Mouse (Mus musculus) neural tube, embryonic 11.5 days (tissue): ENCODE results near the gene Dclk2. TPM values are rescaled to one million over a fixed set of nuclear protein-coding genes. Genes with fewer than 3 reads are reported as not detected.

Experiments
- ATAC-seq: fragments of 200-750 bp; cut with Nextera tagmentation; 2 replicates; pipeline ENCODE4 v1.8.0; 2017; ENCODE audit warnings: moderate number of reproducible peaks, mild to moderate bottlenecking, moderate TSS enrichment, moderate library complexity; ENCODE audit not compliant: insufficient read depth, low FRiP score, low TSS enrichment
- DNase-seq: peaks from one replicate; pipeline ENCODE4 v3.0.0-alpha.2; 2015; ENCODE audit warnings: low spot score
- H3K27ac ChIP-seq: fragments of 300-500 bp; sonication (generic); 2 replicates; pipeline ENCODE4 v1.5.1; 2014; ENCODE audit warnings: low read depth, mild to moderate bottlenecking, low read length
- H3K27me3 ChIP-seq: fragments of 300-500 bp; sonication (generic); 2 replicates; pipeline ENCODE4 v1.6.1; 2014; ENCODE audit warnings: mild to moderate bottlenecking, low read length, mixed read lengths; ENCODE audit not compliant: control insufficient read depth, insufficient read depth
- H3K36me3 ChIP-seq: fragments of 300-500 bp; sonication (generic); 2 replicates; pipeline ENCODE4 v1.6.1; 2014; ENCODE audit warnings: mild to moderate bottlenecking, low read length, moderate library complexity, mixed read lengths; ENCODE audit not compliant: control insufficient read depth, insufficient read depth
- H3K4me1 ChIP-seq: fragments of 300-500 bp; sonication (generic); 2 replicates; pipeline ENCODE4 v1.6.1; 2014; ENCODE audit warnings: low read length, mixed read lengths; ENCODE audit not compliant: control insufficient read depth, insufficient read depth
- H3K4me2 ChIP-seq: fragments of 300-500 bp; sonication (generic); 2 replicates; pipeline ENCODE4 v1.6.1; 2014; ENCODE audit warnings: low read depth, mild to moderate bottlenecking, moderate library complexity
- H3K4me3 ChIP-seq: fragments of 300-500 bp; sonication (generic); 2 replicates; pipeline ENCODE4 v1.5.1; 2014; ENCODE audit warnings: low read depth, low read length
- H3K9ac ChIP-seq: fragments of 300-500 bp; sonication (generic); 2 replicates; pipeline ENCODE4 v1.6.1; 2014; ENCODE audit warnings: mild to moderate bottlenecking, low read length
- H3K9me3 ChIP-seq: fragments of 300-500 bp; sonication (generic); 2 replicates; pipeline ENCODE4 v1.6.1; 2016; ENCODE audit warnings: low read length; ENCODE audit not compliant: control insufficient read depth
- WGBS: fragments of 180-500 bp; shearing (Covaris S2); extraction: QIAGEN DNeasy Blood & Tissue Kit; methylation state at CpG from one replicate; pipeline ENCODE4 v1.1.7; 2014; 5-methylcytosine and 5-hydroxymethylcytosine counted together
- polyA plus RNA-seq: library from polyadenylated mRNA; unstranded; fragments of >200 nt; fragmentation: Nextera tagmentation; extraction: Ambion mirVana; gene quantifications from 2 replicates; pipeline ENCODE4 v1.2.1, GENCODE M21; 2014

Dclk2 gene
- polyA plus RNA-seq, 1 experiment from 2014 or later, result 28.9 TPM

DNA sequence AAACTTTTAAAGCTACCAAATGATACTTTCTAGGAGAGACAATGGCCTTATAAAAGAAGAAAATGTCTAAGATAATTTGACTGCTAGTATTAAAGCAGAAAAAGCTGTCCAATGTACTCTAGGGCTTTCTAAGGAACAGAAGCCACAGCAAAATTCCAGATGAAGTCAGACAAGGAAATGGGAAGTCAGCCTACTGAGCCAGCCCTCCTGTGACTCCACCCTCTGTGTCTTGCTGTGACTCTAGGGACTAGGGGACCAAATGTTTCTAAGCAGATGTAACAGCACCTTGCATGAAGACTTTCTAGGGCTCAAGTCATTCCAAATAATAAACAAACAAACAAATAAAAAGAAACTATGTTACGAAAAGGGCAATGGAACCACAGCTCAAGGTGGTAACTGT lies 75.1 kb downstream of the Dclk2 start:
- DNase-seq (no peak), ATAC-seq (no peak)
- H3K9ac ChIP-seq, result no peak overlapping the region
- no peaks in the 10 kb centered on the region for H3K9me3 ChIP-seq
- H3K4me1 ChIP-seq, result peaks cover 31% of the 10 kb centered on the region
- 0 out of 2 replicates have a peak overlapping the region, but pooled peaks have one; percentile 35 for H3K27ac ChIP-seq
- H3K4me2 ChIP-seq, result no peak overlapping the region
- H3K36me3 ChIP-seq, result no peaks in the 10 kb centered on the region
- WGBS, result 67% methylated on average over 1 of the region's 1 CpGs
- no peak overlapping the region for H3K4me3 ChIP-seq
- no peaks in the 10 kb centered on the region for H3K27me3 ChIP-seq

- no peaks in the 10 kb centered on the region for H3K27me3 ChIP-seq
- H3K4me1 ChIP-seq, result peaks cover 30% of the 10 kb centered on the region
- peak overlapping the region; percentile 32 for H3K4me2 ChIP-seq
- ATAC-seq (peak; percentile 80), DNase-seq (peak; percentile 60)
- no peaks in the 10 kb centered on the region for H3K36me3 ChIP-seq
- no peak overlapping the region for H3K9ac ChIP-seq
- H3K9me3 ChIP-seq, result no peaks in the 10 kb centered on the region
- H3K4me3 ChIP-seq, result no peak overlapping the region
- H3K27ac ChIP-seq, result peak overlapping the region; percentile 39; the same call in 1 of the 2 replicates
- WGBS, result 5% methylated on average over 8 of the region's 8 CpGs
These were observed 75.7 kb downstream of the Dclk2 start for GRCm38 (mm10) chr3:86844804-86845481.

GRCm38 (mm10) chr3:86842461-86842860 lies 78.2 kb downstream of the Dclk2 start:
- Histone ChIP-seq H3K36me3 (no peaks in the 10 kb centered on the region), H3K27me3 (no peaks in the 10 kb centered on the region), H3K9ac (no peak overlapping the region), H3K4me1 (peaks cover 27% of the 10 kb centered on the region), H3K27ac (no peak overlapping the region), H3K4me3 (no peak overlapping the region), H3K4me2 (no peak overlapping the region), H3K9me3 (no peaks in the 10 kb centered on the region)
- 92% methylated on average over 2 of the region's 2 CpGs for WGBS
- DNase-seq, result no peak
- no peak for ATAC-seq

GRCm38 (mm10) chr3:86839606-86840005 lies 81.0 kb downstream of the Dclk2 start:
- DNase-seq (no peak), ATAC-seq (no peak)
- Histone ChIP-seq H3K27me3 (no peaks in the 10 kb centered on the region), H3K27ac (no peak overlapping the region), H3K36me3 (no peaks in the 10 kb centered on the region), H3K9me3 (no peaks in the 10 kb centered on the region), H3K4me1 (peaks cover 13% of the 10 kb centered on the region; the same call in 1 of the 2 replicates), H3K4me3 (no peak overlapping the region), H3K9ac (no peak overlapping the region), H3K4me2 (no peak overlapping the region)
- 36% methylated on average over 3 of the region's 3 CpGs for WGBS

- DNase-seq (no peak), ATAC-seq (no peak)
- Histone ChIP-seq H3K27ac (no peak overlapping the region), H3K4me1 (peaks cover 2% of the 10 kb centered on the region; the same call in 1 of the 2 replicates), H3K9me3 (no peaks in the 10 kb centered on the region), H3K4me3 (no peak overlapping the region), H3K4me2 (no peak overlapping the region), H3K27me3 (no peaks in the 10 kb centered on the region), H3K36me3 (no peaks in the 10 kb centered on the region), H3K9ac (no peak overlapping the region)
- 60% methylated on average over 5 of the region's 5 CpGs for WGBS
These were observed 83.3 kb downstream of the Dclk2 start for GRCm38 (mm10) chr3:86837386-86837785.

DNA sequence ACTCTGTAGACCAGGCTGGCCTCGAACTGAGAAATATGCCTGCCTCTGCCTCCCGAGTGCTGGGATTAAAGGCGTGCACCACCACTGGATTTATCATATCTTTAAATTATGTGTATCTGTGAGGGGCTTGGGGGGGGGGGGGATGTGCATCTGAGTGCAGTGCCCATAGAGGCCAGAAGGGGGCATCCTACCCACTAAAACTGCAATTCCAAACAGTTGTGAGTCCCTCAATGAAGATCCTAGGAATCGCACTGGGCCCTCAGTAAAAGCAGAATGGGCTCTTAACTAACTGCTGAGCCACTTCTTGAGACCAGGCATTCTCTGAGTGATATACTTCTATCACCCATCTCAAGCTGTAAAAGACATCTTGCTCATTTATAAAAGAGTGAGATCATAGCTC lies 85.5 kb downstream of the Dclk2 start:
- ATAC-seq (no peak), DNase-seq (no peak)
- Histone ChIP-seq H3K4me3 (no peak overlapping the region), H3K27me3 (no peaks in the 10 kb centered on the region), H3K4me1 (peaks cover 2% of the 10 kb centered on the region; the same call in 1 of the 2 replicates), H3K27ac (no peak overlapping the region), H3K4me2 (no peak overlapping the region), H3K9ac (no peak overlapping the region), H3K36me3 (no peaks in the 10 kb centered on the region), H3K9me3 (no peaks in the 10 kb centered on the region)
- 97% methylated on average over 4 of the region's 4 CpGs for WGBS

DNA sequence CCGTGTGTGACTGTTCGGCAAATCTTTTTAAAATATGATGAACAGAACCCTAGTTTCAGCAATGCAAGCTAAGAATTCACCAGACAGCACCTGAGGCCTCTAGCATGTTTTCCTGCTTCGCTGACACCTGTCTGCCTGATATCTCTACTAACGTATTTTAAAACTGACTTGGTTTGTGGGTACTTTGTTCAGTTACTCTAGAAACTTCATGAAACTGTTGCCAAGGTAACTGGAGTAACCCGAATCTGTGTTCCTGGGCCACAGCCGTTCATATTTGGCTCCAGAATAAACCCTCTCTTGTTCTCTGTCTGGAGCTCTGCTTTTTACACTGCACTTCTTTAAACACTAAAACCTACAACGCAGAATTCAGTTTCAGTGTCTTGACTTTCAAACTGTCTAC lies 86.3 kb downstream of the Dclk2 start:
- 82% methylated on average over 7 of the region's 7 CpGs for WGBS
- H3K36me3 ChIP-seq, result no peaks in the 10 kb centered on the region
- no peak overlapping the region for H3K4me2 ChIP-seq
- no peaks in the 10 kb centered on the region for H3K9me3 ChIP-seq
- no peak for DNase-seq
- H3K4me3 ChIP-seq, result no peak overlapping the region
- no peaks in the 10 kb centered on the region for H3K27me3 ChIP-seq
- no peak overlapping the region for H3K9ac ChIP-seq
- H3K4me1 ChIP-seq, result peaks cover 2% of the 10 kb centered on the region; the same call in 1 of the 2 replicates
- no peak for ATAC-seq
- no peak overlapping the region for H3K27ac ChIP-seq

GRCm38 (mm10) chr3:86832591-86833267 lies 87.9 kb downstream of the Dclk2 start:
- 0 out of 2 replicates have a peak, but pooled peaks cover 2% of the 10 kb centered on the region for H3K4me1 ChIP-seq
- no peak overlapping the region for H3K4me2 ChIP-seq
- WGBS, result 24% methylated on average over 14 of the region's 14 CpGs
- DNase-seq, result no peak
- H3K27me3 ChIP-seq, result no peaks in the 10 kb centered on the region
- no peak overlapping the region for H3K27ac ChIP-seq
- H3K36me3 ChIP-seq, result no peaks in the 10 kb centered on the region
- no peak overlapping the region for H3K4me3 ChIP-seq
- no peak overlapping the region for H3K9ac ChIP-seq
- no peak for ATAC-seq
- no peaks in the 10 kb centered on the region for H3K9me3 ChIP-seq

DNA sequence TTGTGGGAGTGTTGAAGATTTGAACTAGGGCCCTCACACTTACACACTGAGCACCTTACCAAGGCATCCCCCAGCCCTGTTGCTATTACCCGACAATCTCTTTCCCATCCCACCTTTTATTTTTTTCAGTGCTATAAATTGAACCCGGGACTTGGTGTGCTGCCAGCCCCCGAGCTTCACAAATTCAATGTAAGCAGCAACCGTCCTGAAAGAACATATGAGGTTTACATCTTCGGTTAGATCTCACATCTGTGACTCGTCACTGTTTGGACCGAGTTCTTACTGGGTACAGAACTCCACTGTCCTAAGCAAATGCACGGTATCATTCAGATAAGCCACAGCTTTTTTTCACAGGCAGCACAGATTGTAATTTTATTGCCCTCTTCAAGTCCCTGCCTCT lies 88.5 kb downstream of the Dclk2 start:
- Histone ChIP-seq H3K36me3 (no peaks in the 10 kb centered on the region), H3K4me1 (no peaks in the 10 kb centered on the region), H3K27me3 (no peaks in the 10 kb centered on the region), H3K27ac (no peak overlapping the region), H3K9me3 (no peaks in the 10 kb centered on the region), H3K4me2 (no peak overlapping the region), H3K4me3 (no peak overlapping the region), H3K9ac (no peak overlapping the region)
- DNase-seq (no peak), ATAC-seq (no peak)
- 67% methylated on average over 8 of the region's 8 CpGs for WGBS
